Mouse (Mus musculus) C2C12 (cell line): ENCODE measurements around the gene Atg13.

Experiments used
- CEBPB ChIP-seq: IDR thresholded peaks from one replicate; pipeline ENCODE4 v1.6.1; 2011; ENCODE audit warnings: low read depth, mild to moderate bottlenecking, control low read depth, moderate library complexity
- CTCF ChIP-seq: IDR thresholded peaks from one replicate; pipeline ENCODE4 v1.5.1; 2011; ENCODE audit not compliant: control insufficient read depth, insufficient read depth, insufficient read length
- MAX ChIP-seq: IDR thresholded peaks from one replicate; pipeline ENCODE4 v1.6.1; 2011; ENCODE audit warnings: mild to moderate bottlenecking, control low read depth
- MYOD1 ChIP-seq: IDR thresholded peaks from one replicate; pipeline ENCODE4 v1.6.1; 2011; ENCODE audit warnings: low read depth; ENCODE audit not compliant: control insufficient read depth, insufficient read length
- USF1 ChIP-seq: IDR thresholded peaks from one replicate; pipeline ENCODE4 v1.6.1; 2011; ENCODE audit warnings: low read depth, mild to moderate bottlenecking, control low read depth, moderate library complexity

DNA sequence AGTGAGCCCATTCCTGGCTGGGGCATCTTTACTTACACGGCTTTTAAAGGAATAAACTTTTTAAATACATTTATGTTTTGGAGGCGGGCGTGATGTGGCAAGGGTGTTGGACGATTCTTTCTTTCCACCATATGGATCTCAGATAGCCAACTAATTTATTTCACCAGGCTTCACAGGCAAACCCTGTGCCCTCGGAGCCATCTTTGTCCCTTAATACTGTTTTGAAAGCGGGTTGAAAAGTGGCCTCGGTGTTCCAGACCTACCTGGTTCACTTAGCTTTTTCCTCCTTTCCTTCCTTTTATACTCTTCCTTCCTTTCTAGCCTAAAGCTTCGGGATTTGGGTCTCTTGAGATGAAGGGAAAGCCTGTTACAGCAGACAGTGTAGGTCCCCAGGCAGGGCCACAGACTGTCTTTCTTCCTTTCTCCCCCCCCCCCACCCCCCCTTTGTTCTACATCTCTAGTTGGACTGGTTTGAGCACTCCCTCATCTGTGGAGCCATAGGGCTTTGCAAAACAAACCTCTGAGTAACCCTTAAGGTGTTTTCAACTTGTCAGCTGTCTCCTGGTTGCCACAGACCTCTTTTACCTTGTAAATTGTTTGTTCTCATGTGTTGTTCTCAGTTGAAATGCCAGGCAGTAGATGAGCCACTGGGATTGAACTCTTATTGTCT lies 1.0 kb upstream of the Atg13 start:
- TF ChIP-seq USF1, result no peak
- TF ChIP-seq MAX, result no peak
- no peak for TF ChIP-seq MYOD1
- TF ChIP-seq CTCF, result no peak
- no peak for TF ChIP-seq CEBPB
